Mouse (Mus musculus): ENCODE data around the gene Azin2. TPM values are rescaled to one million over a fixed set of nuclear protein-coding genes. Genes with fewer than 3 reads are reported as not detected.
A peak's percentile ranks its signal among the peaks of the same experiment; 100 is the strongest.

Azin2 gene
- 1.1 and 1.6 TPM in 2 replicates for total RNA-seq (2017)

DNA sequence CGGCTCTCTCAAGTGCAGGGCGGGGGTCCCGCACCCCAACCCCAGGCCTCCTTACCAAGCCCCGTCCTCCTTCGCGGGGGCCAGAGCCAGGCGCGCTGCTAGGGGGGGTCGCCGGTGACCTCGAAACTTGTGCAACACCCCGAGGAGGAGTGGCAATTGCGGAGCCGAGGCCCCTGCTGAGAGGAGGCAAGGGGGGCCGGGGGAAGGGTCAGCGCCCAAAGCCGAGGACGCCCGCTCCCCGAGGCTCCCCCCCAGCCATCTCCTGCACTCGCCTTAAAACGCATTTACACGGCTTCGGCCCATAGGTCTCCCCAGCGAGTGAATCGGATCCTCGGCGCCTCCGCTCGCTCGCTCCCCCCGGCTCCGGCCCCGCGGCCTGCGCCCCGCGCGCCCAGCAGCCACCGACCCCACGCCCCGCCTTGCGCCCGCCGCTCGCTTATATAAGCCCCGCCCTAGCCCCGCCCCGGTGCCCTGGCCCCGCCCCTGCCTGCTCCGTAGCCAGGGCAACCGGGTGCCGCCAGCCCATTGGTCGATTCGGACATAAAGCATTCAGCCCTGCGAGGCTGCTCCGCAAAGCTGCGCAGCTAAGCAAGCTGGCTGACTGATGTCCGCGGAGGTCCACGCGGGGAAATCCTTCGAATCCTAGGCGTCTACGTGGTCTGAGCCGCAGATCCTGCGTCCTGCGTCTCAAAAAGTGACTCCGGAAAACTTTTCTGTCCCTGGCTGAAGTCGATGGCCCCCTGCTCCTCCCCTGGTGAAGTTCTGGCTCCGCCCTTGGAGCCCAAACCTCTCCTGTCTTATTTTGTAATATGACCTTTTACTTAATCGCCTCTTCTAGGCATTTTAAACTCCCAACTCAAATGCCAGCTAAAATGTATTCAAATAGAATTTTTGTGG is at the start of gene Azin2:
Gene Azin2 (minus strand): TSS at position 414 of the 897 bp plus-strand sequence.
- peak; percentile 90 for ATAC-seq (replicated peaks; ENCODE audit: low read depth, poor library complexity, severe bottlenecking)

- ATAC-seq (replicated peaks; ENCODE audit: low read depth, poor library complexity, severe bottlenecking): peak; percentile 70
These were observed 49.4 kb upstream of the Azin2 start for GRCm38 (mm10) chr4:129011604-129012121.

DNA sequence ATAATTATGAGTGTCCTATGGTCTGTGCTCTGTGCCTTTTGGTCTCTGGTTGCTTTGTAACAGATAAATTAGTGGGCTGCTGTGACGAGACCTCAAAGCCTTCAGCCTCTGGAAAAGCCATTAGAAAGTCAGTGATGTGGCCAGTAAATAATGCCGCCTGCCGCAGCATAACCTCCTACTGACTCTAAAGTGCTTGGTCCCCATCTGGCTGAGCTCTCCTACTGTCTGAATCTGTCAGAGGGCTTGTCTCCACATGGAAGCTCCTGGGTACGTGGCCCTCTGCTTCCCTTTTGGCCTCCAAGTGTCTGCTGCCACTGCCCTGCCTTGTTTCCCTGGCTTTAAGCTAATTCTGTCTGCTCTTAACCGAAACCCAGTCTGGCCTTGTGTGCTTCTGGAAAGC is 47.3 kb upstream of the Azin2 start:
- no peak for ATAC-seq (replicated peaks; ENCODE audit: low read depth, poor library complexity, severe bottlenecking)

DNA sequence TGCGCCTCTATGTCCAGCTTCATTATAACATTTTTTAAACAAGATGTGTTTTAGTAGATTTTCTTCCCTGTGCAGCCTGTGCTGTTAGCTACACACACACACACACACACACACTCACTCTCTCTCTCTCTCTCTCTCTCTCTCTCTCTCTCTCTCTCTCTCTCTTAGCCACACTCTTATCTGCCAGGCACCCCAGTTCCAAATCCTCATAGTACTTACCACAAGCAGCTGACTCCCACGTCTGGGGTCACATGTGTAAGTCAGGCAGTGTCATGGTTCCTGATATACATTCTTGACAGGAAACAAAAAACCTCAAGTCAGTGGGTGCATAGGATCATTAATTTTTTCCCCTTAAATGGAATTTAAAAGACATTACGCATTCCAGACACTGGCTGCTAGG is 46.4 kb upstream of the Azin2 start:
- peak; percentile 80 for ATAC-seq (replicated peaks; ENCODE audit: low read depth, poor library complexity, severe bottlenecking)

DNA sequence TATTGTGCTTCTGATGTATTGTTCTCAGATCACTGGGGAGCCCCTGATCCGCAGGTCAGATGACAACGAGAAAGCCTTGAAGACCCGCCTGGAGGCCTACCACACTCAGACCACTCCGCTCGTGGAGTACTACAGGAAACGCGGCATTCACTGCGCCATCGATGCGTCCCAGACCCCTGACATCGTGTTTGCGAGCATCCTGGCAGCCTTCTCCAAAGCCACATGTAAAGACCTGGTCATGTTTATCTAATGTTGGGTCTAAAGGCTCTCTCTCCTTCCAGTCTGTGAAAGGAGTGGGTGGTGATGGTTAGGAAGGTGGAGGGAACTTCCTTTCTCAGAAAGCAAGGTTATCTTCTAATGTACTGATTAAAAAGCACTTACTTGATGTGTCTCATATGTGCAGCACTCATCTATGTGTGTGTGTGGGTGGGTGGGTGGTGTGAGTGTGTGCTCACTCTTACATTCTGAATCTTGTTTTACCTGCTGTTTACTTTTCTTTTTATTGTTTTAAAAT is 45.8 kb upstream of the Azin2 start:
- no peak for ATAC-seq (replicated peaks; ENCODE audit: low read depth, poor library complexity, severe bottlenecking)

- no peak for ATAC-seq (replicated peaks; ENCODE audit: low read depth, poor library complexity, severe bottlenecking)
These were observed 41.5 kb upstream of the Azin2 start for GRCm38 (mm10) chr4:129003720-129004119.

DNA sequence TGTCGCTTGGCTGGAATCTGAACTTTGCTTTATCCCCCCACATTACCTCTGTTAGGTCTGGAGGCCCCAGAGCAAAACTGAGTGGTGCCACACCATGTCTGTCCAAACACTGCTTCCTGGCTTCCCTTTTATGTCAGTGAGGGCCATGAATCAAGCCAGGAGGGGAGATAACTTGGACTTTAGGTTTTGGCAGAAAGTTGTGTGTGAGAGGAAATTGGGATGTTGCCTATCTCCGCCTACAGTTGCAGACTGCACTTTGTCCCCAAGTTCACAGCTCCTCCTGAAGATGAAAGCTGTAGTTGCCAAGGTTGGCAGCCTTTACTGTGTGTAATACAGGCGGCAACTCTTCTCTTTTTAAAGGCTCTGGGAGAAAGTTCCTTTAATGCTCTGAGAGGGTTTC is 38.5 kb upstream of the Azin2 start:
- no peak for ATAC-seq (replicated peaks; ENCODE audit: low read depth, poor library complexity, severe bottlenecking)

- ATAC-seq (replicated peaks; ENCODE audit: low read depth, poor library complexity, severe bottlenecking): no peak
These were observed 36.2 kb upstream of the Azin2 start for GRCm38 (mm10) chr4:128998401-128998800.

DNA sequence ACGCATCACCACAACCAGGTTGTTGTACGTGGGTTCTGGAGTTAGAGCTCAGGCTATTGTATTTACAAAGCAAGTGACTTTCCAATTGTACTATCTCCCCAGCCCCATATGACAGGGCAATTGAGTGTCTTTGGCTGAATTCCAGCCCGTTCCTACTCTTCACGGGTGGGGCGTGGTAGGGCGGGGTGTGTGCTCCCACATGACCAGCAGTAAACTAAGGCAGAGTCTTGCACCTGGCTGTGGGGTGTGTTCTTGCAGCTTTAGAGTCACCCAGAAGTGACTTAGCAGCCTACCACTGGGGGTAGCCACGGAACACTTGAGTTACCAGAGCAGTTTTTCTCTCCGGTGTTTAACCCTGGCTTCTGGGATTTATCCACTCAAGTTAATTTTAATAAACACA is 35.0 kb upstream of the Azin2 start:
- ATAC-seq (replicated peaks; ENCODE audit: low read depth, poor library complexity, severe bottlenecking): peak; percentile 1; the same call in 1 of the 2 replicates

GRCm38 (mm10) chr4:128995238-128995637 is 33.0 kb upstream of the Azin2 start:
- no peak for ATAC-seq (replicated peaks; ENCODE audit: low read depth, poor library complexity, severe bottlenecking)

GRCm38 (mm10) chr4:128993675-128994074 is 31.4 kb upstream of the Azin2 start:
- ATAC-seq (replicated peaks; ENCODE audit: low read depth, poor library complexity, severe bottlenecking): no peak

- peak; percentile 96 for ATAC-seq (replicated peaks; ENCODE audit: low read depth, poor library complexity, severe bottlenecking)
These were observed 30.9 kb upstream of the Azin2 start for GRCm38 (mm10) chr4:128993025-128993662.

- no peak for ATAC-seq (replicated peaks; ENCODE audit: low read depth, poor library complexity, severe bottlenecking)
These were observed 29.9 kb upstream of the Azin2 start for GRCm38 (mm10) chr4:128992176-128992575.

GRCm38 (mm10) chr4:128991500-128992008 is 29.3 kb upstream of the Azin2 start, which contains the start of gene Ak2:
Gene Ak2, plus strand, starts transcription at chr4:128991958.
- no peak for ATAC-seq (replicated peaks; ENCODE audit: low read depth, poor library complexity, severe bottlenecking)

- ATAC-seq (replicated peaks; ENCODE audit: low read depth, poor library complexity, severe bottlenecking): no peak
These were observed 27.4 kb upstream of the Azin2 start for GRCm38 (mm10) chr4:128989678-128990077.

DNA sequence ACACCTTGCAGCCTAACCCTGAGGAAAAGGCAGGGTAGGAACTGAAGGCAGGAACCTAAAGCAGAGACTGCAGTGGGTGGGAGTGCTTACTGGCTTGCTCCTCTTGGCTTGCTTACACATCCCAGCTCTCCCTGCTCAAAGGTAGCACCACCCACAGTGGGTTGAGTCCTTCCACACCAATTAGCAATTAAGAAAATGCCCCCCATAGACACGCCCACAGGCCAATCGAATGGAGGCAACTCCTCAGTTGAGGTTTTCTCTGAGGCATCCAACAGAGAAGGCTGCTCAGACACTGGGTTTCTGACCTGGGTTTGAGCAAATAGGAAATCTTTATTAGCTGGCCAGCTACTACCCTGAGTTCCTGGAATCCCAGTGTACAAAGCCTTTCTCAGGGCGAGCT is 26.7 kb upstream of the Azin2 start:
- ATAC-seq (replicated peaks; ENCODE audit: low read depth, poor library complexity, severe bottlenecking): no peak

GRCm38 (mm10) chr4:128984600-128984999 is 22.4 kb upstream of the Azin2 start:
- no peak for ATAC-seq (replicated peaks; ENCODE audit: low read depth, poor library complexity, severe bottlenecking)

- ATAC-seq (replicated peaks; ENCODE audit: low read depth, poor library complexity, severe bottlenecking): peak; percentile 13; the same call in 1 of the 2 replicates
These were observed 21.4 kb upstream of the Azin2 start for GRCm38 (mm10) chr4:128983656-128984055.

DNA sequence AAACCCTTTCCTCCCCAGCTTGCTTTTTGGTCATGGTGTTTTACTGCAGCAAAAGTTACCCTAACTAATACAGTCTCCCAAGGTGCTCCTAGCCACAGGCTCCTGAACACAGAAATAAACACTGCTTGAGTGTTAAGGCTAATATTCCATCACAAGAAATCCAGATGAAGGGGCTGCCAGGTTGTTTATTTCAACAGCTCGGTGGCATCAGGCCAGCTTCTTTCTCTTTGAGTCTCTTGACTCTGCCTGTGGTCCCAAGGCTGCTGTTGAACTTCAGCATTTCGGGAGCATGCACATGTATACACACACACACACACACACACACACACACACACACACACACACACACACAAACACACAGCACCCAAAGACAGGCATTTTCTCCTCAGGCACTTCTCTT is 20.9 kb upstream of the Azin2 start:
- no peak for ATAC-seq (replicated peaks; ENCODE audit: low read depth, poor library complexity, severe bottlenecking)

- ATAC-seq (replicated peaks; ENCODE audit: low read depth, poor library complexity, severe bottlenecking): no peak
These were observed 19.6 kb upstream of the Azin2 start for GRCm38 (mm10) chr4:128981833-128982180.
